Mouse (Mus musculus): ENCODE results near the gene Tjp1. TPM values are rescaled to one million over a fixed set of nuclear protein-coding genes. Genes with fewer than 3 reads are reported as not detected.

Tjp1 gene
- polyA plus RNA-seq, 1 experiment from 2014 or later: 22.3 TPM

- peak; percentile 26 for DNase-seq (ENCODE audit: low spot score)
- H3K4me3 ChIP-seq (ENCODE audit: low read depth, low read length): no peak overlapping the region
- ATAC-seq (ENCODE audit: low read depth): no peak
- WGBS: 57% methylated on average over 8 of the region's 8 CpGs
- H3K36me3 ChIP-seq (ENCODE audit: control insufficient read depth, insufficient read depth, low read length): no peaks in the 10 kb centered on the region
- no peaks in the 10 kb centered on the region for H3K27me3 ChIP-seq (replicated peaks; ENCODE audit: control insufficient read depth, insufficient read depth, low read length)
- H3K4me1 ChIP-seq (ENCODE audit: control insufficient read depth, insufficient read depth, low read length): no peaks in the 10 kb centered on the region
- H3K4me2 ChIP-seq (ENCODE audit: low read depth, low read length): no peak overlapping the region
- no peak overlapping the region for H3K27ac ChIP-seq (replicated peaks; ENCODE audit: low read depth, low read length)
- no peak overlapping the region for H3K9ac ChIP-seq (ENCODE audit: low read depth, low read length)
- H3K9me3 ChIP-seq (ENCODE audit: control insufficient read depth, low read length): no peaks in the 10 kb centered on the region
Measured at GRCm38 (mm10) chr7:65375176-65375575, 152.4 kb downstream of the Tjp1 start.

GRCm38 (mm10) chr7:65373336-65373735 is 154.2 kb downstream of the Tjp1 start:
- H3K27me3 ChIP-seq (replicated peaks; ENCODE audit: control insufficient read depth, insufficient read depth, low read length): no peaks in the 10 kb centered on the region
- no peak overlapping the region for H3K4me2 ChIP-seq (ENCODE audit: low read depth, low read length)
- H3K36me3 ChIP-seq (ENCODE audit: control insufficient read depth, insufficient read depth, low read length): no peaks in the 10 kb centered on the region
- DNase-seq (ENCODE audit: low spot score) (peak; percentile 31), ATAC-seq (ENCODE audit: low read depth) (no peak)
- no peak overlapping the region for H3K9ac ChIP-seq (ENCODE audit: low read depth, low read length)
- WGBS: 65% methylated on average over 8 of the region's 8 CpGs
- H3K27ac ChIP-seq (replicated peaks; ENCODE audit: low read depth, low read length): 0 out of 2 replicates have a peak overlapping the region, but pooled peaks have one; percentile 21
- H3K4me3 ChIP-seq (ENCODE audit: low read depth, low read length): no peak overlapping the region
- H3K9me3 ChIP-seq (ENCODE audit: control insufficient read depth, low read length): no peaks in the 10 kb centered on the region
- H3K4me1 ChIP-seq (ENCODE audit: control insufficient read depth, insufficient read depth, low read length): peaks cover 8% of the 10 kb centered on the region

- Histone ChIP-seq H3K36me3 (ENCODE audit: control insufficient read depth, insufficient read depth, low read length) (no peaks in the 10 kb centered on the region), H3K27me3 (replicated peaks; ENCODE audit: control insufficient read depth, insufficient read depth, low read length) (no peaks in the 10 kb centered on the region), H3K4me3 (ENCODE audit: low read depth, low read length) (peak overlapping the region; percentile 83), H3K4me2 (ENCODE audit: low read depth, low read length) (peak overlapping the region; percentile 61), H3K9me3 (ENCODE audit: control insufficient read depth, low read length) (no peaks in the 10 kb centered on the region), H3K9ac (ENCODE audit: low read depth, low read length) (peak overlapping the region; percentile 88; the same call in 1 of the 2 replicates), H3K27ac (replicated peaks; ENCODE audit: low read depth, low read length) (peak overlapping the region; percentile 93), H3K4me1 (ENCODE audit: control insufficient read depth, insufficient read depth, low read length) (peaks cover 8% of the 10 kb centered on the region)
- WGBS: 50% methylated on average over 6 of the region's 6 CpGs
- DNase-seq (ENCODE audit: low spot score): no peak
- ATAC-seq (ENCODE audit: low read depth): no peak
Measured at GRCm38 (mm10) chr7:65371765-65372164, 155.8 kb downstream of the Tjp1 start.

GRCm38 (mm10) chr7:65370787-65371616 is 156.6 kb downstream of the Tjp1 start:
- no peaks in the 10 kb centered on the region for H3K36me3 ChIP-seq (ENCODE audit: control insufficient read depth, insufficient read depth, low read length)
- peak; percentile 94 for ATAC-seq (ENCODE audit: low read depth)
- peak; percentile 94 for DNase-seq (ENCODE audit: low spot score)
- no peaks in the 10 kb centered on the region for H3K27me3 ChIP-seq (replicated peaks; ENCODE audit: control insufficient read depth, insufficient read depth, low read length)
- 0% methylated on average over 20 of the region's 92 CpGs for WGBS
- H3K27ac ChIP-seq (replicated peaks; ENCODE audit: low read depth, low read length): peak overlapping the region; percentile 93
- peak overlapping the region; percentile 88 for H3K9ac ChIP-seq (ENCODE audit: low read depth, low read length)
- peak overlapping the region; percentile 83 for H3K4me3 ChIP-seq (ENCODE audit: low read depth, low read length)
- H3K4me1 ChIP-seq (ENCODE audit: control insufficient read depth, insufficient read depth, low read length): peaks cover 8% of the 10 kb centered on the region
- peak overlapping the region; percentile 61 for H3K4me2 ChIP-seq (ENCODE audit: low read depth, low read length)
- H3K9me3 ChIP-seq (ENCODE audit: control insufficient read depth, low read length): no peaks in the 10 kb centered on the region

- H3K27me3 ChIP-seq (replicated peaks; ENCODE audit: control insufficient read depth, insufficient read depth, low read length): no peaks in the 10 kb centered on the region
- H3K4me2 ChIP-seq (ENCODE audit: low read depth, low read length): peak overlapping the region; percentile 61
- H3K4me3 ChIP-seq (ENCODE audit: low read depth, low read length): peak overlapping the region; percentile 83
- H3K9me3 ChIP-seq (ENCODE audit: control insufficient read depth, low read length): no peaks in the 10 kb centered on the region
- DNase-seq (ENCODE audit: low spot score) (peak; percentile 58), ATAC-seq (ENCODE audit: low read depth) (peak; percentile 11)
- WGBS: under 1% methylated on average over 21 of the region's 46 CpGs
- peaks cover 8% of the 10 kb centered on the region for H3K4me1 ChIP-seq (ENCODE audit: control insufficient read depth, insufficient read depth, low read length)
- H3K27ac ChIP-seq (replicated peaks; ENCODE audit: low read depth, low read length): peak overlapping the region; percentile 93
- H3K36me3 ChIP-seq (ENCODE audit: control insufficient read depth, insufficient read depth, low read length): no peaks in the 10 kb centered on the region
- peak overlapping the region; percentile 88 for H3K9ac ChIP-seq (ENCODE audit: low read depth, low read length)
Measured at GRCm38 (mm10) chr7:65370381-65370786, 157.2 kb downstream of the Tjp1 start.

GRCm38 (mm10) chr7:65369101-65369500 is 158.5 kb downstream of the Tjp1 start:
- Histone ChIP-seq H3K4me1 (ENCODE audit: control insufficient read depth, insufficient read depth, low read length) (peaks cover 8% of the 10 kb centered on the region), H3K4me3 (ENCODE audit: low read depth, low read length) (peak overlapping the region; percentile 83)

GRCm38 (mm10) chr7:65367386-65368245 is 160.0 kb downstream of the Tjp1 start:
- Histone ChIP-seq H3K27me3 (replicated peaks; ENCODE audit: control insufficient read depth, insufficient read depth, low read length) (no peaks in the 10 kb centered on the region), H3K4me1 (ENCODE audit: control insufficient read depth, insufficient read depth, low read length) (peaks cover 8% of the 10 kb centered on the region), H3K4me2 (ENCODE audit: low read depth, low read length) (peak overlapping the region; percentile 61; the same call in 1 of the 2 replicates), H3K9me3 (ENCODE audit: control insufficient read depth, low read length) (no peaks in the 10 kb centered on the region), H3K27ac (replicated peaks; ENCODE audit: low read depth, low read length) (no peak overlapping the region), H3K36me3 (ENCODE audit: control insufficient read depth, insufficient read depth, low read length) (no peaks in the 10 kb centered on the region), H3K4me3 (ENCODE audit: low read depth, low read length) (no peak overlapping the region), H3K9ac (ENCODE audit: low read depth, low read length) (no peak overlapping the region)
- ATAC-seq (ENCODE audit: low read depth): no peak
- WGBS: 72% methylated on average over 16 of the region's 16 CpGs
- no peak for DNase-seq (ENCODE audit: low spot score)

More at GRCm38 (mm10) chr7:65369101-65369500, 158.5 kb downstream of the Tjp1 start:
- Histone ChIP-seq H3K27me3 (replicated peaks; ENCODE audit: control insufficient read depth, insufficient read depth, low read length) (no peaks in the 10 kb centered on the region), H3K9ac (ENCODE audit: low read depth, low read length) (0 out of 2 replicates have a peak overlapping the region, but pooled peaks have one; percentile 38), H3K9me3 (ENCODE audit: control insufficient read depth, low read length) (no peaks in the 10 kb centered on the region), H3K4me2 (ENCODE audit: low read depth, low read length) (peak overlapping the region; percentile 61), H3K36me3 (ENCODE audit: control insufficient read depth, insufficient read depth, low read length) (no peaks in the 10 kb centered on the region), H3K27ac (replicated peaks; ENCODE audit: low read depth, low read length) (no peak overlapping the region)
- ATAC-seq (ENCODE audit: low read depth): no peak
- DNase-seq (ENCODE audit: low spot score): no peak
- WGBS: 35% methylated on average over 5 of the region's 5 CpGs

- H3K27me3 ChIP-seq (replicated peaks; ENCODE audit: control insufficient read depth, insufficient read depth, low read length): no peaks in the 10 kb centered on the region
- 25% methylated on average over 1 of the region's 1 CpGs for WGBS
- no peak for ATAC-seq (ENCODE audit: low read depth)
- no peaks in the 10 kb centered on the region for H3K36me3 ChIP-seq (ENCODE audit: control insufficient read depth, insufficient read depth, low read length)
- no peak overlapping the region for H3K4me2 ChIP-seq (ENCODE audit: low read depth, low read length)
- H3K9me3 ChIP-seq (ENCODE audit: control insufficient read depth, low read length): no peaks in the 10 kb centered on the region
- H3K27ac ChIP-seq (replicated peaks; ENCODE audit: low read depth, low read length): no peak overlapping the region
- no peak overlapping the region for H3K4me3 ChIP-seq (ENCODE audit: low read depth, low read length)
- no peak overlapping the region for H3K9ac ChIP-seq (ENCODE audit: low read depth, low read length)
- peaks cover 8% of the 10 kb centered on the region for H3K4me1 ChIP-seq (ENCODE audit: control insufficient read depth, insufficient read depth, low read length)
- no peak for DNase-seq (ENCODE audit: low spot score)
Measured at GRCm38 (mm10) chr7:65366153-65366552, 161.4 kb downstream of the Tjp1 start.
